Mouse (Mus musculus): ENCODE measurements around the gene Rrp36. TPM values are rescaled to one million over a fixed set of nuclear protein-coding genes. Genes with fewer than 3 reads are reported as not detected.

Gene Rrp36
- polyA plus RNA-seq, 2 experiments = 11.4 to 20.3 TPM

DNA sequence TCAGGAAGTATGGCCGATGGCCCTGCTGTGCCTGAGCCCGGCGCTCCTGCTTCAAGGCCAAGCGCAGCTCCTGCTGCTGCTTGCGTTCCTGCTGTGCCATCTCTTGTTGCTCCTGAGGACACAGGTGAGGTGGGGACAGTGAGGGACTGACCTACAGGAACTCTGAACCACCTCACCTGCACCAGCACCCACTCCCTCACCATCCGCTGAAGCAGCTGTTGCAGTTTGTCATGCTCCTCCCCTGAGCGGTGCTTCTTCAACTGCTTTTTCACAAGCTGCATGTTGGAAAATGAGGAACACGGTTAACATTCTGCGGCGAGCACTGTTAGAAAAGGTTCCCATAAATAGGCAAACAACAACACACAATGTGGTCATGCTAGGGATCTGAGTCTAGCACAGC lies 4.2 kb downstream of the Rrp36 start:
- no peak for DNase-seq (ENCODE audit: low read depth in 3 of 3, low spot score in 3 of 3)
- H3K27ac ChIP-seq = no peak overlapping the region
- no peak for ATAC-seq (ENCODE audit: insufficient read depth)
- peaks cover 8 to 10% of the 10 kb centered on the region in 2 experiments; a peak in 3 of 4 replicates for H3K4me1 ChIP-seq (replicated peaks; ENCODE audit: control insufficient read depth in 2 of 2, insufficient read depth in 2 of 2, low read length in 1 of 2)
- H3K36me3 ChIP-seq (replicated peaks; ENCODE audit: control insufficient read depth, insufficient read depth, low read depth) = peaks cover 11% of the 10 kb centered on the region
- H3K9me3 ChIP-seq (ENCODE audit: control insufficient read depth, low read length) = no peaks in the 10 kb centered on the region
- no peak overlapping the region for H3K4me2 ChIP-seq (ENCODE audit: low read depth)
- TF ChIP-seq CTCF (IDR thresholded peaks at IDR 0.05; ENCODE audit: low read depth) (no peak), EP300 (IDR thresholded peaks at IDR 0.05; ENCODE audit: low read depth) (no peak)
- no peak overlapping the region for H3K4me3 ChIP-seq (ENCODE audit: insufficient read depth in 1 of 2, low read depth in 2 of 2, low read length in 2 of 2)
- H3K9ac ChIP-seq (replicated peaks) = no peak overlapping the region
- WGBS (ENCODE audit: insufficient replicate concordance) = 89% methylated on average over 10 of the region's 10 CpGs
- H3K27me3 ChIP-seq (ENCODE audit: control insufficient read depth, insufficient read depth, low read length) = no peaks in the 10 kb centered on the region

DNA sequence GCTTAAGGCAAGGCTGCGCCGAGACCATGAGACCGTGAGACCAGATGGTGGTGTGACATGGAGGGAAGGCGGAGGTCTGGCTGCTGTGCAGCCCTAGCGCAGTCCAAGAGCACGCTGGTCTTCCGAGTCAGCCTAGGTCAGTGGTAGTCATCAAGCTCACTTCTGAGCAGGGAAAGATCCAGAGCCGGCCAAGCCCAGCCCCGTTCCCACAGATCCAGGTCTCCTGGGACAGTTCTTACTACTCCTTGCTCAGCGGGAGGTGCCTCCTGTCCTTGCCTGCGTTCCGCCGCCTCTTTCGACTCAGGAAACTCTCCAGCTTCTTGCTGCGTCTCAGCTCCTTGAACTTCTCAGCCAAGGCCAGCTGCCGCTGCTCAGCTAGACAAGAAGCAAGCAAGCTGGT lies 6.4 kb downstream of the Rrp36 start:
- no peak overlapping the region for H3K9ac ChIP-seq (replicated peaks)
- no peak overlapping the region for H3K27ac ChIP-seq
- WGBS (ENCODE audit: insufficient replicate concordance) = 85% methylated on average over 16 of the region's 16 CpGs
- DNase-seq (ENCODE audit: low read depth in 3 of 3, low spot score in 3 of 3) (no peak), ATAC-seq (ENCODE audit: insufficient read depth) (no peak)
- no peaks in the 10 kb centered on the region for H3K9me3 ChIP-seq (ENCODE audit: control insufficient read depth, low read length)
- peaks cover 0 to 2% of the 10 kb centered on the region in 2 experiments; a peak in 1 of 4 replicates for H3K4me1 ChIP-seq (replicated peaks; ENCODE audit: control insufficient read depth in 2 of 2, insufficient read depth in 2 of 2, low read length in 1 of 2)
- no peak overlapping the region for H3K4me2 ChIP-seq (ENCODE audit: low read depth)
- H3K27me3 ChIP-seq (ENCODE audit: control insufficient read depth, insufficient read depth, low read length) = no peaks in the 10 kb centered on the region
- peaks cover 13% of the 10 kb centered on the region for H3K36me3 ChIP-seq (replicated peaks; ENCODE audit: control insufficient read depth, insufficient read depth, low read depth)
- no peak overlapping the region for H3K4me3 ChIP-seq (ENCODE audit: insufficient read depth in 1 of 2, low read depth in 2 of 2, low read length in 2 of 2)
- TF ChIP-seq EP300 (IDR thresholded peaks at IDR 0.05; ENCODE audit: low read depth) (no peak), CTCF (IDR thresholded peaks at IDR 0.05; ENCODE audit: low read depth) (no peak)

DNA sequence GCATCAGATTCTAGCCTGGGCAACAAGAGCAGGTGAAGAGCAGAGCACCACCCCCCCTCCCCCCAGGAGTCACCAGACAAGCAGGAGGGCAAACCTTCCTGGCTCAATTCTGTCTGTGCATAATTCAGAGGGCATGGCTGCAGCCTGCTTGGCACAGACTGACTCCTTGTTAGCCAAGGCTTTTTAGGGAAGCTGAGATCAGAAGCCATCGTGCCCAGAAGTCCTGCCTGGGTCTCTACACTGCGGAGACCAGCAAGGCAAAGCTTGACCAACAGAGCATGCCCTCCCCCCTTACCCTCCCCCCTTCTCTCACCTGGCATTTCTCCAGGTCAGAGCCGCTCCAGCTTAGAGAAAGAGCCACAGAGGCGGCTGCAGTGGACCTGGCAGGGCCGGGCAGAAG lies 11.4 kb downstream of the Rrp36 start:
- Histone ChIP-seq H3K9ac (replicated peaks) (no peak overlapping the region), H3K27me3 (ENCODE audit: control insufficient read depth, insufficient read depth, low read length) (no peaks in the 10 kb centered on the region), H3K9me3 (ENCODE audit: control insufficient read depth, low read length) (no peaks in the 10 kb centered on the region), H3K4me2 (ENCODE audit: low read depth) (no peak overlapping the region), H3K27ac (no peak overlapping the region), H3K4me1 (replicated peaks; ENCODE audit: control insufficient read depth in 2 of 2, insufficient read depth in 2 of 2, low read length in 1 of 2) (no peaks in the 10 kb centered on the region), H3K4me3 (ENCODE audit: insufficient read depth in 1 of 2, low read depth in 2 of 2, low read length in 2 of 2) (no peak overlapping the region), H3K36me3 (replicated peaks; ENCODE audit: control insufficient read depth, insufficient read depth, low read depth) (peaks cover 2% of the 10 kb centered on the region)
- DNase-seq (ENCODE audit: low read depth in 3 of 3, low spot score in 3 of 3) (no peak), ATAC-seq (ENCODE audit: insufficient read depth) (no peak)
- WGBS (ENCODE audit: insufficient replicate concordance) = 76% methylated on average over 5 of the region's 5 CpGs
- no peak for TF ChIP-seq CTCF (IDR thresholded peaks at IDR 0.05; ENCODE audit: low read depth)

DNA sequence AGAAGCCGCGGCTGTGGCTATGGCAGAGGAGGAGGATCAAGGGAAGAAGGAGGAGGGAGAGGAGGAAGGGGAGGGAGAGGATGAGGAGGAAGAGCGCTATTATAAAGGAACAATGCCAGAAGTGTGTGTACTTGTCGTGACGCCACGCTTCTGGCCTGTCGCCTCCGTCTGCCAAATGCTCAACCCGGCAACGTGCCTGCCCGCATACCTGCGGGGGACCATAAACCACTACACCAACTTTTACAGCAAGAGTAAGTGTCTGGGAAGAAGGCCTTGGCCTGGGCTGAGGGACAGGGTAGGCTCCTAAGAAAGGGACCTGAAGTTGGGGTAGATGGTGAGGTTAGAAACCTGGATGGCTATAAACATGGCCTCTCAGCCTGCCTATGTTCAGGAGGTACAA lies 12.2 kb downstream of the Rrp36 start:
- H3K9me3 ChIP-seq (ENCODE audit: control insufficient read depth, low read length) = no peaks in the 10 kb centered on the region
- H3K4me1 ChIP-seq (replicated peaks; ENCODE audit: control insufficient read depth in 2 of 2, insufficient read depth in 2 of 2, low read length in 1 of 2) = no peaks in the 10 kb centered on the region
- WGBS (ENCODE audit: insufficient replicate concordance) = 82% methylated on average over 12 of the region's 12 CpGs
- H3K36me3 ChIP-seq (replicated peaks; ENCODE audit: control insufficient read depth, insufficient read depth, low read depth) = peaks cover 2% of the 10 kb centered on the region
- H3K27me3 ChIP-seq (ENCODE audit: control insufficient read depth, insufficient read depth, low read length) = no peaks in the 10 kb centered on the region
- H3K9ac ChIP-seq (replicated peaks) = no peak overlapping the region
- H3K4me3 ChIP-seq (ENCODE audit: insufficient read depth in 1 of 2, low read depth in 2 of 2, low read length in 2 of 2) = no peak overlapping the region
- TF ChIP-seq CTCF (IDR thresholded peaks at IDR 0.05; ENCODE audit: low read depth) = no peak
- no peak for TF ChIP-seq EP300 (IDR thresholded peaks at IDR 0.05; ENCODE audit: low read depth)
- DNase-seq (ENCODE audit: low read depth in 3 of 3, low spot score in 3 of 3) (no peak), ATAC-seq (ENCODE audit: insufficient read depth) (no peak)
- H3K4me2 ChIP-seq (ENCODE audit: low read depth) = no peak overlapping the region
- no peak overlapping the region for H3K27ac ChIP-seq

DNA sequence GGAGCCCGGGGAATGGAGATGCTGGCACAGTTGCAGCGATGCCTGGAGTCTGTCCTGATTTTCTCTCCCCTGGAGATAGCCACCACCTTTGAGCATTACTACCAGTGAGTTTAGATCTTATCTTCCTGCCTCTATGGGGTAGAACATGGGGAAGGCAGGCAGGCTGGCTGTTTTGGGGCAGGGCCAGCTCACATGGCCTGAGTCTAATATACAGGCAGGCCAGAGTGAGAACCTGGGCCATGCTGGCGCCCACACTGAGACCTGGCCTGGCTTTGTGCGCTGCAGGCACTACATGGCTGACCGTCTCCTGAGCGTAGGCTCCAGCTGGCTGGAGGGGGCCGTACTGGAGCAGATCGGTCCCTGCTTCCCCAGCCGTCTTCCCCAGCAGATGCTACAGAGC lies 12.8 kb downstream of the Rrp36 start:
- ATAC-seq (ENCODE audit: insufficient read depth) (no peak), DNase-seq (ENCODE audit: low read depth in 3 of 3, low spot score in 3 of 3) (no peak)
- Histone ChIP-seq H3K9ac (replicated peaks) (no peak overlapping the region), H3K36me3 (replicated peaks; ENCODE audit: control insufficient read depth, insufficient read depth, low read depth) (peaks cover 2% of the 10 kb centered on the region), H3K27me3 (ENCODE audit: control insufficient read depth, insufficient read depth, low read length) (no peaks in the 10 kb centered on the region), H3K9me3 (ENCODE audit: control insufficient read depth, low read length) (no peaks in the 10 kb centered on the region), H3K4me3 (ENCODE audit: insufficient read depth in 1 of 2, low read depth in 2 of 2, low read length in 2 of 2) (no peak overlapping the region), H3K4me1 (replicated peaks; ENCODE audit: control insufficient read depth in 2 of 2, insufficient read depth in 2 of 2, low read length in 1 of 2) (no peaks in the 10 kb centered on the region), H3K27ac (no peak overlapping the region), H3K4me2 (ENCODE audit: low read depth) (no peak overlapping the region)
- WGBS (ENCODE audit: insufficient replicate concordance) = 85% methylated on average over 9 of the region's 9 CpGs
- TF ChIP-seq CTCF (IDR thresholded peaks at IDR 0.05; ENCODE audit: low read depth) (no peak), EP300 (IDR thresholded peaks at IDR 0.05; ENCODE audit: low read depth) (no peak)
